In genomic region chr19:43743401-43743800, GRCm38 (mm10) we compare ENCODE assay signal across 34 mouse cellular contexts. TPM values are rescaled to one million over a fixed set of nuclear protein-coding genes. Genes with fewer than 3 reads are reported as not detected.
"Had no signal": no experiment of that assay in that cellular context is flagged by ENCODE, and none has a peak within 500 bp of the region (broad histone marks: within the 10 kb centered on the region; RNA-seq: fewer than 3 reads in every experiment).

No protein-coding gene starts in this region.

- H3K9ac ChIP-seq: limb, embryonic 12.5 days; limb, embryonic 13.5 days; limb, embryonic 15.5 days; liver, embryonic 12.5 days; liver, embryonic 13.5 days; liver, embryonic 14.5 days; liver, embryonic 15.5 days; liver, postnatal 0 days; lung, embryonic 14.5 days; lung, embryonic 15.5 days; midbrain, embryonic 12.5 days; midbrain, embryonic 13.5 days; midbrain, embryonic 15.5 days; neural tube, embryonic 12.5 days had no signal

- H3K27me3 ChIP-seq: limb, embryonic 12.5 days; limb, embryonic 13.5 days; limb, embryonic 15.5 days; liver, embryonic 12.5 days; liver, embryonic 13.5 days; liver, embryonic 15.5 days; lung, embryonic 15.5 days; megakaryocyte, embryonic 14.5 days; midbrain, embryonic 12.5 days; midbrain, embryonic 13.5 days; midbrain, embryonic 15.5 days; neural tube, embryonic 12.5 days had no signal

- ATAC-seq: liver, embryonic 12.5 days; liver, postnatal 0 days; lung, postnatal 0 days; midbrain, embryonic 13.5 days; midbrain, embryonic 15.5 days; midbrain, embryonic 16.5 days had no signal

- H3K9me3 ChIP-seq: limb, embryonic 10.5 days; limb, embryonic 12.5 days; limb, embryonic 13.5 days; limb, embryonic 15.5 days; liver, embryonic 12.5 days; liver, embryonic 13.5 days; liver, embryonic 15.5 days; lung, embryonic 15.5 days; megakaryocyte, embryonic 14.5 days; midbrain, embryonic 10.5 days; midbrain, embryonic 12.5 days; midbrain, embryonic 13.5 days; midbrain, embryonic 15.5 days; neural tube, embryonic 12.5 days had no signal

- H3K4me3 ChIP-seq: limb, embryonic 10.5 days; limb, embryonic 12.5 days; limb, embryonic 13.5 days; limb, embryonic 15.5 days; liver, embryonic 12.5 days; liver, embryonic 13.5 days; liver, embryonic 15.5 days; lung, embryonic 15.5 days; megakaryocyte, embryonic 14.5 days; midbrain, embryonic 10.5 days; midbrain, embryonic 12.5 days; midbrain, embryonic 13.5 days; midbrain, embryonic 15.5 days; myocyte; neural tube, embryonic 12.5 days had no signal

- H3K4me2 ChIP-seq: limb, embryonic 12.5 days; limb, embryonic 13.5 days; limb, embryonic 15.5 days; liver, embryonic 11.5 days; liver, embryonic 12.5 days; liver, embryonic 13.5 days; liver, embryonic 15.5 days; lung, embryonic 14.5 days; lung, embryonic 15.5 days; midbrain, embryonic 11.5 days; midbrain, embryonic 12.5 days; midbrain, embryonic 13.5 days; midbrain, embryonic 15.5 days; neural tube, embryonic 12.5 days had no signal

- H3K4me1 ChIP-seq: limb, embryonic 10.5 days; limb, embryonic 12.5 days; limb, embryonic 13.5 days; limb, embryonic 15.5 days; liver, embryonic 12.5 days; liver, embryonic 15.5 days; lung, embryonic 15.5 days; midbrain, embryonic 10.5 days; midbrain, embryonic 12.5 days; midbrain, embryonic 13.5 days; midbrain, embryonic 15.5 days; neural tube, embryonic 12.5 days had no signal

- DNase-seq: left cerebral cortex, postnatal 4 days; liver; liver, embryonic 13.5 days; liver, postnatal 0 days; lung, adult 18-20 months; lung, adult 2 months; lung, embryonic 14.5 days; lung, postnatal 10 days; lung, postnatal 14 days; lung, postnatal 36 days; lung, postnatal 4 days; midbrain, embryonic 14.5 days had no signal

- H3K27ac ChIP-seq: limb, embryonic 10.5 days; limb, embryonic 12.5 days; limb, embryonic 13.5 days; limb, embryonic 15.5 days; liver, embryonic 12.5 days; liver, embryonic 13.5 days; liver, embryonic 14.5 days; liver, embryonic 15.5 days; lung, embryonic 15.5 days; midbrain, embryonic 10.5 days; midbrain, embryonic 12.5 days; midbrain, embryonic 13.5 days; midbrain, embryonic 15.5 days; neural tube, embryonic 12.5 days had no signal

RNA-seq across cellular contexts. Expression of gene Abcc2, which starts 38.6 kb away (rescaled TPM):
- total RNA-seq: left cerebral cortex, postnatal 36 days; megakaryocyte-erythroid progenitor cell, adult 5-6 weeks had no signal
- polyA plus RNA-seq: limb, embryonic 12.5 days; lung, embryonic 14.5 days; lung, embryonic 16.5 days; midbrain, embryonic 11.5 days; midbrain, embryonic 12.5 days; midbrain, embryonic 14.5 days; myocyte had no signal
